Mouse (Mus musculus) megakaryocyte, embryonic 14.5 days (primary cell): ENCODE results near the gene Ngdn.

Experiments used
- FLI1 ChIP-seq: IDR thresholded peaks from 2 replicates; pipeline ENCODE4 v1.6.1; 2012; ENCODE audit warnings: low read length, inconsistent platforms, mixed read lengths
- GATA1 ChIP-seq: IDR thresholded peaks from 3 replicates; pipeline ENCODE4 v1.6.1; 2012; ENCODE audit warnings: mixed read lengths, low read length, inconsistent platforms, borderline replicate concordance

DNA sequence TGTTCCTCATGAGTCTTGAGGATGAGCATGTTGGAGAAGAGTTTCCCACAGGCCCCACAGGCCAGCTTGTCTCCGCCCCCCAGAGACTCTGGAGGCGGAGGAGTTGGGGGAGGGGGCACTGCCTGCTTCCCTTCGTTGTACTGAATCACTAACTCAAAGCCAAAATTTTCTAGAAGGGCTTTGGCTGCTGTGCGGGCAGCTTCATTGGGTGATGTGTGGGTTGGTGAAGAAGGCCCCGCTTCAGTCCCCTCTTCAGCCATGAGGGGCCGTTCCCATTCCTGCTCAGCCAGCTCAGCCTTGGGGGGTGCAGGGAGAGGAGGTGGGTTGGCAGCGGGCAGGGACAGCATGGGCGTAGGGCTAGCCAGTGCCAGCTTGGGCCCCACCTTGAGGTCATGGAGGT lies 50.8 kb downstream of the Ngdn start:
- TF ChIP-seq FLI1 = no peak
- TF ChIP-seq GATA1 = no peak
